Mouse (Mus musculus) thymus, adult 2 months (tissue): ENCODE results near the gene Plekhj1.

ENCODE experiments used
- CTCF ChIP-seq: fragments of 200-500 bp; IDR thresholded peaks from 2 replicates; pipeline ENCODE4 v1.5.1; 2012; ENCODE audit warnings: mild to moderate bottlenecking, control low read depth, low read length, moderate library complexity, borderline replicate concordance; ENCODE audit not compliant: control insufficient read depth, poor library complexity, insufficient read depth; ENCODE audit errors: extremely low read depth
- POLR2A ChIP-seq: fragments of 200-500 bp; IDR thresholded peaks from 2 replicates; pipeline ENCODE4 v1.6.1; 2012; ENCODE audit warnings: mild to moderate bottlenecking, low read length, control low read depth, moderate library complexity; ENCODE audit not compliant: control insufficient read depth, poor library complexity, insufficient read depth; ENCODE audit errors: extremely low read depth

- TF ChIP-seq POLR2A (no peak), CTCF (no peak)
Observed at GRCm38 (mm10) chr10:80835617-80836016, 37.2 kb upstream of the Plekhj1 start.
